Mouse (Mus musculus) intestine, postnatal 0 days (tissue): Measurements from ENCODE around the gene Abca13. TPM values are rescaled to one million over a fixed set of nuclear protein-coding genes. Genes with fewer than 3 reads are reported as not detected.
"Not testable (repeated sequence)": the region's sequence is repeated elsewhere in the genome, so short reads cannot be mapped to it uniquely, and the experiment has no call there.

Experiments
- ATAC-seq: fragments of 200-750 bp; cut with Nextera tagmentation; 2 replicates; pipeline ENCODE4 v1.8.0; 2017; ENCODE audit warnings: mild to moderate bottlenecking, moderate TSS enrichment, moderate library complexity
- H3K27ac ChIP-seq: fragments of 300-500 bp; sonication (generic); 2 replicates; pipeline ENCODE4 v1.5.1; 2014; ENCODE audit warnings: mild to moderate bottlenecking, low read depth, low read length, moderate library complexity
- H3K27me3 ChIP-seq: fragments of 300-500 bp; sonication (generic); replicated peaks from 2 replicates; pipeline ENCODE4 v1.6.1; 2014; ENCODE audit warnings: low read length, mixed read lengths; ENCODE audit not compliant: control insufficient read depth, insufficient read depth
- H3K36me3 ChIP-seq: fragments of 300-500 bp; sonication (generic); 2 replicates; pipeline ENCODE4 v1.6.1; 2014; ENCODE audit warnings: mild to moderate bottlenecking, moderate library complexity; ENCODE audit not compliant: control insufficient read depth, insufficient read depth
- H3K4me1 ChIP-seq: fragments of 300-500 bp; sonication (generic); replicated peaks from 2 replicates; pipeline ENCODE4 v1.6.1; 2014; ENCODE audit warnings: antibody characterized with exemption, low read length, mixed read lengths; ENCODE audit not compliant: control insufficient read depth, insufficient read depth
- H3K4me2 ChIP-seq: fragments of 300-500 bp; sonication (generic); replicated peaks from 2 replicates; pipeline ENCODE4 v1.6.1; 2014; ENCODE audit warnings: low read depth, mild to moderate bottlenecking, moderate library complexity
- H3K4me3 ChIP-seq: fragments of 300-500 bp; sonication (generic); 2 replicates; pipeline ENCODE4 v1.5.1; 2014; ENCODE audit warnings: low read depth, low read length
- H3K9ac ChIP-seq: fragments of 300-500 bp; sonication (generic); 2 replicates; pipeline ENCODE4 v1.6.1; 2014; ENCODE audit warnings: mild to moderate bottlenecking, low read depth, low read length
- H3K9me3 ChIP-seq: fragments of 300-500 bp; sonication (generic); 2 replicates; pipeline ENCODE4 v1.6.1; 2016; ENCODE audit warnings: mixed run types; ENCODE audit not compliant: control insufficient read depth
- CTCF ChIP-seq: sonication (generic); IDR thresholded peaks from 2 replicates; pipeline ENCODE4 v1.5.1; 2016; ENCODE audit warnings: low read depth, mild to moderate bottlenecking, control low read depth, antibody characterized with exemption, moderate library complexity
- WGBS: fragments of 180-500 bp; shearing (Covaris S2); extraction: QIAGEN DNeasy Blood & Tissue Kit; methylation state at CpG from one replicate; pipeline ENCODE4 v1.1.7; 2014; 5-methylcytosine and 5-hydroxymethylcytosine counted together
- polyA plus RNA-seq: library from polyadenylated mRNA; unstranded; fragments of >200 nt; fragmentation: Nextera tagmentation; extraction: Ambion mirVana; gene quantifications from 2 replicates; pipeline ENCODE4 v1.2.1, GENCODE M21; 2015

The Abca13 gene
- polyA plus RNA-seq, 1 experiment from 2014 or later = 0.86 TPM

GRCm38 (mm10) chr11:9210707-9211106 is 19.0 kb downstream of the Abca13 start:
- H3K9me3 ChIP-seq = no peaks in the 10 kb centered on the region
- no peak for ATAC-seq
- no peak overlapping the region for H3K4me2 ChIP-seq
- no peaks in the 10 kb centered on the region for H3K36me3 ChIP-seq
- TF ChIP-seq CTCF = no peak
- WGBS = 70% methylated on average over 8 of the region's 8 CpGs
- H3K9ac ChIP-seq = no peak overlapping the region
- H3K27ac ChIP-seq = no peak overlapping the region
- no peaks in the 10 kb centered on the region for H3K27me3 ChIP-seq
- no peak overlapping the region for H3K4me3 ChIP-seq
- no peaks in the 10 kb centered on the region for H3K4me1 ChIP-seq

- Histone ChIP-seq H3K27me3 (no peaks in the 10 kb centered on the region), H3K36me3 (no peaks in the 10 kb centered on the region), H3K9ac (no peak overlapping the region), H3K27ac (no peak overlapping the region), H3K4me1 (no peaks in the 10 kb centered on the region), H3K9me3 (no peaks in the 10 kb centered on the region), H3K4me2 (no peak overlapping the region), H3K4me3 (no peak overlapping the region)
- no peak for ATAC-seq
- TF ChIP-seq CTCF = no peak
- 80% methylated on average over 9 of the region's 9 CpGs for WGBS
Measured at GRCm38 (mm10) chr11:9213580-9213979, 21.8 kb downstream of the Abca13 start.

- WGBS = 34% methylated on average over 4 of the region's 4 CpGs
- no peaks in the 10 kb centered on the region for H3K27me3 ChIP-seq
- no peaks in the 10 kb centered on the region for H3K9me3 ChIP-seq
- no peak overlapping the region for H3K4me2 ChIP-seq
- TF ChIP-seq CTCF = no peak
- H3K36me3 ChIP-seq = no peaks in the 10 kb centered on the region
- H3K9ac ChIP-seq = no peak overlapping the region
- H3K4me3 ChIP-seq = no peak overlapping the region
- H3K27ac ChIP-seq = no peak overlapping the region
- no peak for ATAC-seq
- H3K4me1 ChIP-seq = no peaks in the 10 kb centered on the region
Measured at GRCm38 (mm10) chr11:9216252-9216651, 24.5 kb downstream of the Abca13 start.

- Histone ChIP-seq H3K27me3 (no peaks in the 10 kb centered on the region), H3K4me2 (no peak overlapping the region), H3K27ac (no peak overlapping the region), H3K4me1 (no peaks in the 10 kb centered on the region), H3K4me3 (no peak overlapping the region), H3K9me3 (no peaks in the 10 kb centered on the region), H3K36me3 (no peaks in the 10 kb centered on the region), H3K9ac (no peak overlapping the region)
- no peak for TF ChIP-seq CTCF
- 82% methylated on average over 3 of the region's 3 CpGs for WGBS
- ATAC-seq = no peak
Measured at GRCm38 (mm10) chr11:9220501-9220900, 28.8 kb downstream of the Abca13 start.

GRCm38 (mm10) chr11:9221646-9222045 is 29.9 kb downstream of the Abca13 start:
- Histone ChIP-seq H3K4me1 (no peaks in the 10 kb centered on the region), H3K4me3 (no peak overlapping the region), H3K27me3 (no peaks in the 10 kb centered on the region), H3K36me3 (no peaks in the 10 kb centered on the region), H3K27ac (no peak overlapping the region), H3K9ac (no peak overlapping the region), H3K4me2 (no peak overlapping the region), H3K9me3 (no peaks in the 10 kb centered on the region)
- ATAC-seq = no peak
- 86% methylated on average over 1 of the region's 1 CpGs for WGBS
- no peak for TF ChIP-seq CTCF

GRCm38 (mm10) chr11:9226399-9226798 is 34.7 kb downstream of the Abca13 start:
- no peak for ATAC-seq
- Histone ChIP-seq H3K27ac (no peak overlapping the region), H3K27me3 (no peaks in the 10 kb centered on the region), H3K4me1 (no peaks in the 10 kb centered on the region), H3K36me3 (no peaks in the 10 kb centered on the region), H3K4me2 (no peak overlapping the region), H3K9ac (no peak overlapping the region), H3K9me3 (no peaks in the 10 kb centered on the region), H3K4me3 (no peak overlapping the region)
- 72% methylated on average over 4 of the region's 4 CpGs for WGBS
- no peak for TF ChIP-seq CTCF

- H3K4me2 ChIP-seq, H3K4me1 ChIP-seq, H3K36me3 ChIP-seq, ATAC-seq, H3K4me3 ChIP-seq, H3K9ac ChIP-seq, H3K27me3 ChIP-seq, H3K27ac ChIP-seq, H3K9me3 ChIP-seq: not testable (repeated sequence)
- peak; percentile 42 for TF ChIP-seq CTCF
- WGBS = 82% methylated on average over 5 of the region's 5 CpGs
Measured at GRCm38 (mm10) chr11:9249627-9250026, 57.9 kb downstream of the Abca13 start.

- not testable (repeated sequence) for H3K27ac ChIP-seq, H3K9me3 ChIP-seq, H3K36me3 ChIP-seq, H3K4me2 ChIP-seq, ATAC-seq, H3K4me1 ChIP-seq, H3K4me3 ChIP-seq, H3K9ac ChIP-seq, H3K27me3 ChIP-seq
- WGBS = 67% methylated on average over 3 of the region's 3 CpGs
Measured at GRCm38 (mm10) chr11:9263072-9263471, 71.3 kb downstream of the Abca13 start.
